Mouse (Mus musculus) liver, embryonic 16.5 days (tissue): ENCODE measurements at regions not wholly inside any gene's neighbourhood (a gene's known extent, or its start where the extent isn't known, plus 50 kb on each side); places are given as distances from the start of the nearest gene placed in this dataset.

Source experiments
- ATAC-seq: fragments of 200-750 bp; cut with Nextera tagmentation; 2 replicates; pipeline ENCODE4 v1.8.0; 2017; ENCODE audit warnings: low read depth, mild to moderate bottlenecking, moderate number of reproducible peaks, moderate library complexity
- H3K27ac ChIP-seq: fragments of 300-500 bp; sonication (generic); 2 replicates; pipeline ENCODE4 v1.5.1; 2014; ENCODE audit warnings: mild to moderate bottlenecking, low read length
- H3K27me3 ChIP-seq: fragments of 300-500 bp; sonication (generic); 2 replicates; pipeline ENCODE4 v1.6.1; 2014; ENCODE audit warnings: low read depth, low read length, mixed read lengths; ENCODE audit not compliant: control insufficient read depth, insufficient read depth
- H3K36me3 ChIP-seq: fragments of 300-500 bp; sonication (generic); 2 replicates; pipeline ENCODE4 v1.6.1; 2014; ENCODE audit warnings: mild to moderate bottlenecking; ENCODE audit not compliant: control insufficient read depth, insufficient read depth
- H3K4me1 ChIP-seq: fragments of 300-500 bp; sonication (generic); 2 replicates; pipeline ENCODE4 v1.6.1; 2014; ENCODE audit warnings: low read depth, low read length, mixed read lengths; ENCODE audit not compliant: control insufficient read depth
- H3K4me2 ChIP-seq: fragments of 300-500 bp; sonication (generic); 2 replicates; pipeline ENCODE4 v1.6.1; 2014; ENCODE audit warnings: low read depth, low read length, mixed read lengths
- H3K4me3 ChIP-seq: fragments of 300-500 bp; sonication (generic); 2 replicates; pipeline ENCODE4 v1.5.1; 2014; ENCODE audit warnings: low read depth, mild to moderate bottlenecking, low read length
- H3K9ac ChIP-seq: fragments of 300-500 bp; sonication (generic); 2 replicates; pipeline ENCODE4 v1.6.1; 2014; ENCODE audit warnings: low read depth, low read length
- H3K9me3 ChIP-seq: fragments of 300-500 bp; sonication (generic); replicated peaks from 2 replicates; pipeline ENCODE4 v1.6.1; 2016; ENCODE audit warnings: low read length; ENCODE audit not compliant: control insufficient read depth
- WGBS: fragments of 180-500 bp; shearing (Covaris S2); extraction: QIAGEN DNeasy Blood & Tissue Kit; methylation state at CpG from one replicate; pipeline ENCODE4 v1.1.7; 2014; ENCODE audit not compliant: insufficient replicate concordance; 5-methylcytosine and 5-hydroxymethylcytosine counted together

DNA sequence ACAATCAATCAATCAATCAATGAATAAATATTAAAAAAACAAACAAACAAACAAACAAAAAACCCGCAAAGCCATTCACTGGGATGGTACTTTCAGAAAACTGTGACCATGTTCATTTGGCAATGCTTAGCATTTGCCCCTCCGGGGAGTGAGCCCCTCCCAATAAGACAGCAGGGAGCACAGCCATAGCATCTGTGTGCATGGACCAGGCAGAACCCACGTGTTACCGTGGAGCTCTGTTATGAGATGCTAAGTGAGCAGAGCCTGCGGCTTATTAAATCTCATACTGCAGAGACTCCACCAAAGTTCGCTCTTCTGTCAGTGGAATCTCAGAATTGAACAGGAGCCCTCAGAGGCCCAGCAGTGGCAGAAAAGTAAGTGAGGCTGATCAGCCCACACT is 438.7 kb upstream of the Atp11b start:
- Histone ChIP-seq H3K27ac (no peak overlapping the region), H3K4me3 (no peak overlapping the region), H3K4me2 (no peak overlapping the region), H3K9ac (no peak overlapping the region), H3K4me1 (no peaks in the 10 kb centered on the region), H3K27me3 (no peaks in the 10 kb centered on the region), H3K36me3 (no peaks in the 10 kb centered on the region), H3K9me3 (no peaks in the 10 kb centered on the region)
- 68% methylated on average over 6 of the region's 6 CpGs for WGBS
- ATAC-seq: no peak

DNA sequence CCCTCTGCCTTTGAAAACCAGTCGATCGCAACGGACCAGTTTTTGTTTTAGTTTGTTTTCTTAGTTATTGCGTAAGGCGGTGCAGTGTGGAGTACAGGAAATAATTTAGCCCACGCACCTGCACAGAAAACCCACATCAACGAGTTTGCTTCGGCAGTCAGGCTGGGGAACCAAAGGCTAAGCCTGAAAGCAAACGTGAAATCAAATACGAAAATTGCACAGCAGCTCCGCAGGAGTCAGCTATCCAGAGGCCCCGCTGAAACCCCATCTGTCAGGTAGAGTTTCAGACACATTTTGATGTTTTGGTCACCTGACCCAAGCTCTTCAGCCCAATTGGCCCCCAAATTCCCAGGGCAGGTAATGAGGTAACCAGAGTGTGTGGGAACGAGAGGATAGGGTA is 435.6 kb upstream of the Atp11b start:
- Histone ChIP-seq H3K36me3 (no peaks in the 10 kb centered on the region), H3K9me3 (no peaks in the 10 kb centered on the region), H3K27me3 (no peaks in the 10 kb centered on the region), H3K27ac (no peak overlapping the region), H3K9ac (no peak overlapping the region), H3K4me1 (no peaks in the 10 kb centered on the region), H3K4me3 (no peak overlapping the region), H3K4me2 (peak overlapping the region; percentile 30)
- WGBS: 37% methylated on average over 13 of the region's 13 CpGs
- ATAC-seq: no peak

- no peaks in the 10 kb centered on the region for H3K9me3 ChIP-seq
- no peak overlapping the region for H3K4me3 ChIP-seq
- 56% methylated on average over 7 of the region's 7 CpGs for WGBS
- H3K4me2 ChIP-seq: no peak overlapping the region
- H3K36me3 ChIP-seq: no peaks in the 10 kb centered on the region
- no peak overlapping the region for H3K9ac ChIP-seq
- H3K27me3 ChIP-seq: no peaks in the 10 kb centered on the region
- no peak for ATAC-seq
- H3K27ac ChIP-seq: no peak overlapping the region
- no peaks in the 10 kb centered on the region for H3K4me1 ChIP-seq
Measured at GRCm38 (mm10) chr3:35320844-35321393, 433.0 kb upstream of the Atp11b start.

GRCm38 (mm10) chr3:35321991-35322390 is 431.9 kb upstream of the Atp11b start:
- WGBS: 23% methylated on average over 2 of the region's 2 CpGs
- no peak overlapping the region for H3K4me3 ChIP-seq
- no peak for ATAC-seq
- no peaks in the 10 kb centered on the region for H3K36me3 ChIP-seq
- H3K9ac ChIP-seq: no peak overlapping the region
- no peaks in the 10 kb centered on the region for H3K4me1 ChIP-seq
- no peaks in the 10 kb centered on the region for H3K27me3 ChIP-seq
- no peak overlapping the region for H3K4me2 ChIP-seq
- H3K9me3 ChIP-seq: no peaks in the 10 kb centered on the region
- H3K27ac ChIP-seq: no peak overlapping the region

GRCm38 (mm10) chr3:35322899-35323298 is 431.0 kb upstream of the Atp11b start:
- Histone ChIP-seq H3K9ac (no peak overlapping the region), H3K27ac (no peak overlapping the region), H3K4me2 (no peak overlapping the region), H3K36me3 (no peaks in the 10 kb centered on the region), H3K4me3 (no peak overlapping the region), H3K4me1 (no peaks in the 10 kb centered on the region), H3K9me3 (no peaks in the 10 kb centered on the region), H3K27me3 (no peaks in the 10 kb centered on the region)
- ATAC-seq: no peak
- 80% methylated on average over 4 of the region's 4 CpGs for WGBS

DNA sequence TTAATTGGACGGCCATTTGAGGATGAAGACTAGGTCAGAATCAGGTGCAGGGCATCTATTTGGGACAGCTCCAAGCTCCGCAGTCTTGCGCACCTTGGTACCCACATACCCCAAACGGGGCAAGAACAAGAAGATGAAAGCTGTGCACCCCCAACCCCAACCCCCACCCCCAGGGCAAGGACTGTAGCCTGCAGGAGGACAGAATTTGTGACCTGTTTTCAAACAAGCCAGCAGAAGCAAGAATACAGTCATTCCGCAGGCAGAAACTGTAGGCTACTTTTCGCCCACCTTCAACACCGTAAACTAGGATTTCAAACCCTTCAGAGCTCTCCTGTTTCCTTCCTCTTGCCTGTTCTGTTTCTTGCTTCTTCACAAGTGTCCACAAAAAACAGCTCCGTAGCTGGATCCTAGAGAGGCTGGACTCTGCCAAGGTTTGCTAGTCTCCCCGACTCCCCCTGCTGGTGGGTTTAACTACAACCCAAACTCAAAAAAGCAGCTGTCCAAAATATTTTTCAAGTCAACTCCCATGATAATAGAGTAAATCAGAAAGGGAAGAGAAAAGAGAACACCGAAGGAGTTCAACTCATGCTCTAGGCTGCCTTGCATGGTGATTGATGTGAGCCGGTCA is 430.3 kb upstream of the Atp11b start:
- Histone ChIP-seq H3K9me3 (no peaks in the 10 kb centered on the region), H3K4me2 (no peak overlapping the region), H3K4me3 (no peak overlapping the region), H3K9ac (no peak overlapping the region), H3K27ac (no peak overlapping the region), H3K36me3 (no peaks in the 10 kb centered on the region), H3K4me1 (no peaks in the 10 kb centered on the region), H3K27me3 (no peaks in the 10 kb centered on the region)
- ATAC-seq: no peak
- WGBS: 53% methylated on average over 11 of the region's 11 CpGs

DNA sequence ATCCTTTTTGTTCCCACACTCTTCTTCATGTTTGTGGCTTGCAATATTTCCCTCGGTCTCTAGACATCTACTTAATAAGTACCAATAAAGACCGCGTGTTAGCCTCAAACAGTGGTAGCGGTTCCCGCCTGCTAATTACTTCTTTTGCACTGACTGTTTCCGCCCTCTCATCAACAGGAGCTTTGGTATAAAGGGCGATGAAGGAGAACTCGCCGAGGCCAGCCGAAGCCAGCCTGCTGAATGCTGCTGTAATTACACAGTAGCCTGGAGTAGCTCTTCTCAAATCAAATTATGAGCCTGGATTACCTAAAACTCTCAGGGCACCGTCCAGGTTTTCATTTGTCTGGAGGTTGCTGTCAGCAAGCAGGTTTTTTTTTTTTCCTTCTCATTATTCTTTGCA is 429.7 kb upstream of the Atp11b start:
- no peak for ATAC-seq
- H3K27me3 ChIP-seq: no peaks in the 10 kb centered on the region
- H3K4me2 ChIP-seq: no peak overlapping the region
- no peak overlapping the region for H3K27ac ChIP-seq
- WGBS: 61% methylated on average over 11 of the region's 11 CpGs
- H3K9ac ChIP-seq: no peak overlapping the region
- no peak overlapping the region for H3K4me3 ChIP-seq
- H3K9me3 ChIP-seq: no peaks in the 10 kb centered on the region
- no peaks in the 10 kb centered on the region for H3K4me1 ChIP-seq
- H3K36me3 ChIP-seq: no peaks in the 10 kb centered on the region

DNA sequence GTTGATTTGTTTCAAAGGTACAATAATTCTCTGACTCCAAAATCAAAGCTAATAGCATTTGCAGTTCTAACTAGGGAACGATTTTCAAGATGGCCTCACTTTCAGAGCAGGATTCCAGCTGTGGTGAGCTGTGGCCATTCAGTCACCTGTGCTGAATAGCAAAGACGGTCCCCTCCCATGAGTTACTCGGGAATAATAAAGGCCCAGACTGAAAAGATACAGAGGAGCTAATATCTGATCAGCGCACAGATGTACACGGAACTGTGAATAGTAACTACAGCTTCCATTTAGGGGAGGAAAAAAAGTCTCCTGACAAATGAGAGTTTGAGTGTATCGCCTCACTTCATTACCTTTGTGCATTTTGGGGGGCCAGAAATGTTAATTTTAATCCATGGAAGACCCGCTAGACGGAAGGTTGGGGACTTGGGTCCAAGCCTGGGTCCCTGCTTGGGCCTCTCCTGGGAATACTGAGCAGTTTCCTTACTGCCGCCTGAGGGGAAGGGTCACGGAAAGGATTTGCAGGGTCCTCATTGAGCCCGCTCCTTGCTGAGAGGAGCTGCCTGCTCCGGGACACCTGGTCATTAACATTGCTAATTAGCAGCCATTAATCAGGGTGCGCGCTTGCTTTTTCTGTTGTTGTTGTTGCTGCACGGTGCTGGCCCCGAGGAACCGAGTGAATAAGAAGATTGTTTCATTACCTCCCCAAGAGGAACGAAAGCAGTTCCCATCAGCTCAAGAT is 421.2 kb upstream of the Atp11b start:
- no peak overlapping the region for H3K4me3 ChIP-seq
- ATAC-seq: no peak
- 25% methylated on average over 18 of the region's 18 CpGs for WGBS

GRCm38 (mm10) chr3:35334017-35334416 is 419.9 kb upstream of the Atp11b start:
- H3K27me3 ChIP-seq: no peaks in the 10 kb centered on the region
- H3K27ac ChIP-seq: no peak overlapping the region
- no peaks in the 10 kb centered on the region for H3K9me3 ChIP-seq
- no peak overlapping the region for H3K4me3 ChIP-seq
- no peak overlapping the region for H3K4me2 ChIP-seq
- no peaks in the 10 kb centered on the region for H3K36me3 ChIP-seq
- H3K4me1 ChIP-seq: no peaks in the 10 kb centered on the region
- no peak overlapping the region for H3K9ac ChIP-seq
- ATAC-seq: no peak
- 44% methylated on average over 2 of the region's 2 CpGs for WGBS

More for the DNA sequence above, 421.2 kb upstream of the Atp11b start:
- Histone ChIP-seq H3K4me2 (no peak overlapping the region), H3K4me1 (no peaks in the 10 kb centered on the region), H3K9me3 (no peaks in the 10 kb centered on the region), H3K36me3 (no peaks in the 10 kb centered on the region), H3K27ac (no peak overlapping the region), H3K9ac (no peak overlapping the region), H3K27me3 (no peaks in the 10 kb centered on the region)
